Mouse (Mus musculus) forebrain, embryonic 16.5 days (tissue): ENCODE data around the gene Rpl37. TPM values are rescaled to one million over a fixed set of nuclear protein-coding genes. Genes with fewer than 3 reads are reported as not detected.

Experiments
- ATAC-seq: fragments of 200-750 bp; cut with Nextera tagmentation; 2 replicates; pipeline ENCODE4 v1.8.0; 2017; ENCODE audit warnings: mild to moderate bottlenecking, moderate library complexity
- H3K27ac ChIP-seq: fragments of 300-500 bp; sonication (generic); 2 replicates; pipeline ENCODE4 v1.5.1; 2014; ENCODE audit warnings: low read length, control low read depth
- H3K27me3 ChIP-seq: fragments of 300-500 bp; sonication (generic); replicated peaks from 2 replicates; pipeline ENCODE4 v1.6.1; 2014; ENCODE audit warnings: low read length; ENCODE audit not compliant: control insufficient read depth, insufficient read depth
- H3K36me3 ChIP-seq: fragments of 300-500 bp; sonication (generic); 2 replicates; pipeline ENCODE4 v1.6.1; 2014; ENCODE audit not compliant: control insufficient read depth, insufficient read depth
- H3K4me1 ChIP-seq: fragments of 300-500 bp; sonication (generic); replicated peaks from 2 replicates; pipeline ENCODE4 v1.6.1; 2014; ENCODE audit warnings: low read length; ENCODE audit not compliant: control insufficient read depth, insufficient read depth
- H3K4me2 ChIP-seq: fragments of 300-500 bp; sonication (generic); 2 replicates; pipeline ENCODE4 v1.6.1; 2014; ENCODE audit warnings: mild to moderate bottlenecking, low read length, control low read depth
- H3K4me3 ChIP-seq: fragments of 300-500 bp; sonication (generic); replicated peaks from 2 replicates; pipeline ENCODE4 v1.5.1; 2014; ENCODE audit warnings: mild to moderate bottlenecking, low read length, control low read depth
- H3K9ac ChIP-seq: fragments of 300-500 bp; sonication (generic); replicated peaks from 2 replicates; pipeline ENCODE4 v1.6.1; 2014; ENCODE audit warnings: low read depth, low read length, control low read depth
- H3K9me3 ChIP-seq: fragments of 300-500 bp; sonication (generic); 2 replicates; pipeline ENCODE4 v1.6.1; 2016; ENCODE audit warnings: low read length; ENCODE audit not compliant: control insufficient read depth
- WGBS: fragments of 180-500 bp; shearing (Covaris S2); extraction: QIAGEN DNeasy Blood & Tissue Kit; methylation state at CpG from one replicate; pipeline ENCODE4 v1.1.7; 2014; 5-methylcytosine and 5-hydroxymethylcytosine counted together
- polyA plus RNA-seq: library from polyadenylated mRNA; unstranded; fragments of >200 nt; fragmentation: Nextera tagmentation; extraction: Ambion mirVana; gene quantifications from 2 replicates; pipeline ENCODE4 v1.2.1, GENCODE M21; 2015

The Rpl37 gene
- polyA plus RNA-seq, 1 experiment from 2014 or later, result 335 TPM

- WGBS, result 95% methylated on average over 4 of the region's 4 CpGs
- no peak for ATAC-seq
Observed at GRCm38 (mm10) chr15:5102312-5102711, 14.1 kb upstream of the Rpl37 start.

GRCm38 (mm10) chr15:5105891-5106290, 10.6 kb upstream of the Rpl37 start:
- 80% methylated on average over 6 of the region's 6 CpGs for WGBS
- Histone ChIP-seq H3K27ac (no peak overlapping the region), H3K4me3 (no peak overlapping the region), H3K36me3 (no peaks in the 10 kb centered on the region), H3K27me3 (no peaks in the 10 kb centered on the region), H3K9me3 (no peaks in the 10 kb centered on the region), H3K4me1 (no peaks in the 10 kb centered on the region), H3K4me2 (no peak overlapping the region), H3K9ac (no peak overlapping the region)
- ATAC-seq, result 0 out of 2 replicates have a peak, but pooled peaks have one; percentile 23

More at GRCm38 (mm10) chr15:5102312-5102711, 14.1 kb upstream of the Rpl37 start:
- Histone ChIP-seq H3K4me1 (no peaks in the 10 kb centered on the region), H3K4me2 (no peak overlapping the region), H3K36me3 (no peaks in the 10 kb centered on the region), H3K27ac (no peak overlapping the region), H3K27me3 (no peaks in the 10 kb centered on the region), H3K9ac (no peak overlapping the region), H3K9me3 (no peaks in the 10 kb centered on the region), H3K4me3 (no peak overlapping the region)

DNA sequence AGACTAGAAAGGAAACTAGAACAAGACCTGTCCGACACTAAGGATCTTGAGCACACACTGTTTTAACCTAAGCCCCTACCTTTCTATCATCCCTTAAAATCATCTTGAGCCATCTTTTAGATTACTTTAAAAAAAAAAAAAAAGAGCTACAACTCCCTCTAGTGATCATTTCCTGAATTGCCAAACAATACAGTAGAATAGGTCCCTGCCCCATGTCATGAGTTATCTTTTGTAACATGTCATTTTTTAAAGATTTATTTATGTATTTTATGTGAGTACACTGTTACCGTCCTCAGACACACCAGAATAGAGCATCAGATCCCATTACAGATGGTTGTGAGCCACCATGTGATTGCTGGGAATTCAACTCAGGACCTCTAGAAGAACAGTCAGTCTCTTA, 10.2 kb upstream of the Rpl37 start:
- WGBS, result 45% methylated on average over 2 of the region's 2 CpGs
- H3K4me2 ChIP-seq, result no peak overlapping the region
- ATAC-seq, result peak; percentile 43; the same call in 1 of the 2 replicates
- H3K36me3 ChIP-seq, result no peaks in the 10 kb centered on the region
- H3K4me1 ChIP-seq, result no peaks in the 10 kb centered on the region
- no peaks in the 10 kb centered on the region for H3K27me3 ChIP-seq
- H3K27ac ChIP-seq, result no peak overlapping the region
- no peaks in the 10 kb centered on the region for H3K9me3 ChIP-seq
- no peak overlapping the region for H3K9ac ChIP-seq
- H3K4me3 ChIP-seq, result no peak overlapping the region

DNA sequence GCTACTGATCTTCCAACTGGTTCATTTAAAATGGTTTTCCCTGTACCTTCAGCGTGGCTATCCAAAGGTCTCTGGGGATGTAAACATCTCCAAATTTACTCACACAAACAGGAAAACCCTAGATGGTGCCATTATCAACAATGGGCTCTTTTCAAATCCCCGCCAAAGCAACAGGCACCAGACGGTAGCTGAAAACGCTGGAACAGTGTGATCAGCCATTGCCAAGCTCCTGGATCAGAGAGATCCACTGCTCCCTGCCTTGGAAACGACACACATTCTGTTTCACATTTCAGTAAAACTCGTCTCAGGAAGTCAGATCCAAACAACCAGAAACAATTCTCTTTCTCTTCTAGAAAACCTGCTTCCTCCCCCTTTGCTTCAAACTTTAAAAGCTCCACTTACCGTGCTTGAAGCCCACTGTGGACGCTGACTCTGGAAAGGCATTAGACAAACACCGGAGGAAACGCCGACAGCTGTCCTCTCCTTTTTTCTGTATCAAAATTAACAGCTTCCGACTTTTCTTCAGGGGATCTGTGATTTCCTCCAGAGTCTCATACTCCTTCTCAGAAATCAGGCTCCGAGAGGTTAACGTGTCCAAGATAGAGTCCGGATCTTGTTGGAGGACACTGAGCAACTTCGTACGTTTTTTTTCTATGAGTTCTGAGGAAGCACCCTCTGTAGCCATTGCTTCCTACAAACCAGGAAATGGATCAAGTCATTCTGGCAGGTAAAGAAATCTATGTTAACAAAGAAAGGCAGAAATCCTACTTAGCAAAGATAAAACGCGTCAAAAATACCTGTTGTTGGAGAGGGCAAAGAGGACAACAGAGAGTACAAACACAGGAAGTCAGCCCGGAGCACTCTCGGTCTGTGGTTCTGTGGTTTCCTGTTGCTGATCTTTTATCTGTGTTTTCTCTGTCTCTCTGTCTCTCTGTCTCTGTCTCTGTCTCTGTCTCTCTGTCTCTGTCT, 8.5 kb upstream of the Rpl37 start, which contains the start of gene Card6:
Gene Card6 (minus strand): TSS at position 854 of the 969 bp plus-strand sequence.
- Histone ChIP-seq H3K27me3 (no peaks in the 10 kb centered on the region), H3K4me2 (no peak within 1 kb of the TSS), H3K4me3 (no peak within 1 kb of the TSS), H3K9ac (no peak within 1 kb of the TSS), H3K36me3 (no peaks in the 10 kb centered on the region), H3K4me1 (no peaks in the 10 kb centered on the region), H3K9me3 (no peaks in the 10 kb centered on the region), H3K27ac (no peak within 1 kb of the TSS)
- no peak for ATAC-seq
- 67% methylated on average over 21 of the region's 21 CpGs for WGBS

GRCm38 (mm10) chr15:5108655-5109040, 7.8 kb upstream of the Rpl37 start:
- no peak for ATAC-seq
- Histone ChIP-seq H3K27ac (no peak overlapping the region), H3K4me1 (no peaks in the 10 kb centered on the region), H3K9ac (no peak overlapping the region), H3K27me3 (no peaks in the 10 kb centered on the region), H3K36me3 (no peaks in the 10 kb centered on the region), H3K4me2 (no peak overlapping the region), H3K9me3 (no peaks in the 10 kb centered on the region), H3K4me3 (no peak overlapping the region)
- WGBS, result 79% methylated on average over 3 of the region's 3 CpGs

DNA sequence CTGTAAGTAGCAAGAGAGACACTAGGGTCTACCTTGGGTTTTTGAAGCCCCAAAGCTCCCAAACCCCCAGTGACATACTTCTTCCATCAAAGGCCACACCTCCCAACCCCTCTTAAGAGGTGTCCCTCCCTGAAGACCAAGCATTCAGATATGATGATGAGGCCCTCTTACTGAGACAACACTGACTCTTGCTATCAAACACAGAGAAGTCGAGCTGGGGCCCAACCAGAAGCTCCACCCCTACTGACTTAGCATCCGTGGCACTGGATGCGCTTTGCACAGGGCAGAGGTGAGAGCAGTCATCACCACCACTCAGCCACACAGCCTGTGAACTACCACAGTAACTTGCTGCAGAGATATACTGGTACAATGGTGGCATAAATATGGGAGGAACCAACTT, 3.8 kb upstream of the Rpl37 start:
- Histone ChIP-seq H3K4me1 (peaks cover 11% of the 10 kb centered on the region), H3K4me3 (no peak overlapping the region), H3K9me3 (no peaks in the 10 kb centered on the region), H3K27ac (no peak overlapping the region), H3K27me3 (no peaks in the 10 kb centered on the region), H3K4me2 (no peak overlapping the region), H3K9ac (no peak overlapping the region), H3K36me3 (no peaks in the 10 kb centered on the region)
- ATAC-seq, result no peak
- 81% methylated on average over 3 of the region's 3 CpGs for WGBS

DNA sequence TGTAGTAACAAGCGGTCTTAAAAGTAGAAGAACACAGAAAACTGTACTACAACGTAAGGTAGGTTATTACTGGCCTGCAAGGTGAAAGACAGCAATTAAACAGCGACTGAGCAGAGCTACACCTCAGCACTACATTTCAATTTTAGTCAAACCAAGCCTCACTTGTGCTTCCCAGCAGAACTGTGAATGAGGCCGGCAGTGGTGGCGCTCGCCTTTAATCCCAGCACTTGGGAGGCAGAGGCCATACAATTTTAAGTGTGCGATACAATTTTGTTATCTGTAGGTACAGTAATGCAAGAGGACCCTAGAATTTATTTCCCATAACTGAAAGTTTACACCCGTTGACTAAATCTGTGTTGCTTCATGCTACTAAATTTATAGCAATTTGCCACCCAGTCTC, 1.3 kb upstream of the Rpl37 start:
- Histone ChIP-seq H3K27ac (no peak overlapping the region), H3K4me3 (peak overlapping the region; percentile 13; the same call in 1 of the 2 replicates), H3K4me2 (peak overlapping the region; percentile 57), H3K36me3 (peaks cover 13% of the 10 kb centered on the region), H3K9me3 (no peaks in the 10 kb centered on the region), H3K9ac (no peak overlapping the region), H3K4me1 (peaks cover 16% of the 10 kb centered on the region), H3K27me3 (no peaks in the 10 kb centered on the region)
- no peak for ATAC-seq
- 63% methylated on average over 8 of the region's 8 CpGs for WGBS

DNA sequence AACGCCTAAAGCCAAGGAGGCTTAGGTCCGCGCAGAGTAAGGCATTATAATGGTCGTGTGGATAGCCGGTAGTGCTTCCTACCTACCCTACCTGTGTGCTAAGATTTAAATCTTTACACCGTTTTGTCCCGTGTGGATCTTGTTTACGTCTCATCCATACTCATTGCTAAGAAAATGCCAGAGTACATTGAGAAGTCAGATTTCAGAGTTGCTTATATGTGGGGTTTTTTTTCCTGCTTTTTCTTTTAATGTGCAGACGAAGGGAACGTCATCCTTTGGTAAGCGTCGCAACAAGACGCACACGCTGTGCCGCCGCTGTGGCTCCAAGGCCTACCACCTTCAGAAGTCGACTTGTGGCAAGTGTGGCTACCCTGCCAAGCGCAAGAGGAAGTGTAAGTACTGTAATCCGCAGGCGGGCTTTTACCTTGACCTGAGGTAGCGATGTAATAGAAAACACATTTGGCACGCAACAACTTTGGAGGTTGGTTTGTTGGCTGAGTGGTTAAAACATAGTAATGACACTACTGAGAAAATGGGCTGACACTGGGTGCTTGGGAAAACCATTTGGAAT, 671 bp downstream of the Rpl37 start:
- no peaks in the 10 kb centered on the region for H3K9me3 ChIP-seq
- 3% methylated on average over 22 of the region's 22 CpGs for WGBS
- ATAC-seq, result no peak
- peaks cover 16% of the 10 kb centered on the region for H3K4me1 ChIP-seq
- H3K4me2 ChIP-seq, result peak overlapping the region; percentile 84
- peak overlapping the region; percentile 96 for H3K9ac ChIP-seq
- H3K27ac ChIP-seq, result peak overlapping the region; percentile 72
- peak overlapping the region; percentile 97 for H3K4me3 ChIP-seq
- peaks cover 23% of the 10 kb centered on the region for H3K36me3 ChIP-seq
- H3K27me3 ChIP-seq, result no peaks in the 10 kb centered on the region

DNA sequence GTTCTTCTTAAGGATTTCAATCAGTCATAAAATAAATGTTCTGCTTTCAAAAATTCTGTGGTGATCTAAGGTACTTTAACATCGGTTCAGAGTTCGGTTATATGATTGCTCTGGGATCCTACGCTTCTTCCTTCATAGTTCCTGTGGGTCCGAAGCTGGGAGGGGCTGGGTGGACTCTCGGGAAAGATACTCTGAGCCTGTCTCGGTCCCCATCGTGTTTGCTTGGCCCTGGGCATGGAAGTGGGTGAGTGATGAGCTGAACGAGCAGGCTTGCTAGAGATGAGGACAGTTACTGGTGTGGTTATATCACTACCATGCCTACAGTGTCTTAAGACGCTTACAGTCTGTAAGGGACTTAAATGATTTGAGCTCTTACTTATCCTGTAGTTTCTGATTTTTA, 2.2 kb downstream of the Rpl37 start:
- Histone ChIP-seq H3K4me2 (no peak overlapping the region), H3K9me3 (no peaks in the 10 kb centered on the region), H3K36me3 (peaks cover 25% of the 10 kb centered on the region), H3K4me3 (no peak overlapping the region), H3K4me1 (peaks cover 16% of the 10 kb centered on the region), H3K27me3 (no peaks in the 10 kb centered on the region), H3K27ac (no peak overlapping the region), H3K9ac (no peak overlapping the region)
- ATAC-seq, result no peak
- 92% methylated on average over 9 of the region's 9 CpGs for WGBS
